Mouse (Mus musculus): ENCODE measurements around the gene Plcb1. TPM values are rescaled to one million over a fixed set of nuclear protein-coding genes. Genes with fewer than 3 reads are reported as not detected.

Gene Plcb1
- polyA plus RNA-seq, 1 experiment from 2014 or later = 7.5 TPM

DNA sequence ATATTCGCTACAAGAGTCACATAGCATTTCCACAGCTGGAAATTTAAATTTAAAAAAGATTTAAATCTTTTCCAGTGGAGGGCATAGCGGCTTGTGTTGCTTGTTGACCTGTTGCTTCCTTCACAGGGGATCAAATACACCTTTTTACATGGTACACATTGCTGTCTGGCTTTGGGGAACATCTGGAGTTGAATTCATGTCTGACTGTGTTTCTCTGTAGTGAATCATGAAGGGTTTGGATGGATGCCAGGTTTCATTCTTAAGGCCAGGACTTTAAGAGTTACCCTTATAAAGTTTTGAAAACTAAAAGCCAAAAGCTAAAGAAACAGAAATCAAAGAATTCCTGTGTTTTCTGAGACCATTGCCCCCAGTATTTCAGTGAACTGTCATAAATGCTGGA is 232.8 kb downstream of the Plcb1 start:
- WGBS = 85% methylated on average over 2 of the region's 2 CpGs
- Histone ChIP-seq H3K27ac (no peak overlapping the region), H3K4me3 (no peak overlapping the region), H3K4me1 (no peaks in the 10 kb centered on the region), H3K9me3 (no peaks in the 10 kb centered on the region), H3K27me3 (ENCODE audit: insufficient read depth, poor library complexity, severe bottlenecking) (no peaks in the 10 kb centered on the region), H3K36me3 (no peaks in the 10 kb centered on the region)
- no peak for DNase-seq (ENCODE audit: low spot score)

DNA sequence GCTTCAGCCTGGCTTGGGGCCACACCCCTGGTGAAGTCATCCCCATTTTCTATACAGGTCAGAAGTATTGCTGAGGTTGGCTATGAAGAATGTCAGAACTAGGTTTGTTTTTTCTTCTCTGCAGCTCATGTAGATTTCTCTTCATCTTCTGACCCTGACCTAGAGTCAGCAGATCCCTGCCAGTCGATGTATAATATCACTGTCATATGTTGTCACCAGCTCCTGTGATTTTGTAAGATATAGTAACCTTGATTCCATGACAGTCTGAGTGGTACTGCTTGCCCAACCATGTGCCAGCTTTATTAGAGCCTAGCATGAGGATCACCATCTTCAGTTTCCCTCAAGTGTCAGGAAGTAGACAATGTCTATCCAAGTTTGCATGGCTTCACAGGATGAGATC is 233.7 kb downstream of the Plcb1 start:
- no peak overlapping the region for H3K27ac ChIP-seq
- H3K27me3 ChIP-seq (ENCODE audit: insufficient read depth, poor library complexity, severe bottlenecking) = no peaks in the 10 kb centered on the region
- H3K9me3 ChIP-seq = no peaks in the 10 kb centered on the region
- 74% methylated on average over 1 of the region's 1 CpGs for WGBS
- no peak for DNase-seq (ENCODE audit: low spot score)
- no peaks in the 10 kb centered on the region for H3K36me3 ChIP-seq
- no peaks in the 10 kb centered on the region for H3K4me1 ChIP-seq
- no peak overlapping the region for H3K4me3 ChIP-seq

DNA sequence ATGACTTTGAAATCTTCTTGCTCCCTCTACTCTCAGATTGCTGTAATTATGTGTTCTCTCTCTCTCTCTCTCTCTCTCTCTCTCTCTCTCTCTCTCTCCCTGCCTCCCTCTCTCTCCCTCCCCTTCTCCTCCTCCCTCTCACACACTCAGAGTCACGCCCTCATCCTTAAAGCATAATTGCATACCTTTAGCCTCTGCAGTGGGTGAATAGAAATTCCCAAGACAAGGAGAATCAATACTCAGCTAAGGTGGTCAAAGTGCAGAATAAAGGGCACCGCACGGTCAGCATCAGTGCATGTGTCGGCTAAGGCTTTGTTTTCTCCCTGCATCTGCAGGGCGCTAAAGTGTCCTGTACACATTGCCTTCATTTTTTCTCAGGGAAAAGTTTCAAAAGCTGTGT is 243.4 kb downstream of the Plcb1 start:
- no peak overlapping the region for H3K4me3 ChIP-seq

DNA sequence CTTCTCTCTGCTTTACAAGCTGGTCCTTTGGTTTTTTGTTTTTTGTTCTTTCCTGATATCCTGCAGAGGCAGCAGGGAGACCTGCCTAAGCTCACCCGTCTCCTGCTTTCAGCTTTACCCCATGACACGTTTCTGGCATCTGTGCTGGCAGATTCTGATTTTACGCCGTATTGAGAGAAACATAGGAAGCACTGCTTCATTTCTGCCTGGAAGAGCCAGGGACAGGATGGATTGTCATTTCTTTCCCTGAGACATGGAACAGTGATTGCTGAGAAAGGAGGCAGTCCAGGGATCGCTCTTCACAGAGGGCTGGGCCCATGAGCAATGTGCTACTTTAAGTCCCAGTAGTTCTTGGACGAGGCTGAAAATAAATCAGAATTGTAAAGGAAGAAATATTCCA is 243.8 kb downstream of the Plcb1 start:
- Histone ChIP-seq H3K4me3 (no peak overlapping the region), H3K27ac (no peak overlapping the region), H3K27me3 (ENCODE audit: insufficient read depth, poor library complexity, severe bottlenecking) (no peaks in the 10 kb centered on the region), H3K9me3 (no peaks in the 10 kb centered on the region), H3K36me3 (no peaks in the 10 kb centered on the region), H3K4me1 (peaks cover 7% of the 10 kb centered on the region)
- no peak for DNase-seq (ENCODE audit: low spot score)
- whole genome bisulfite sequencing = 47% methylated on average over 6 of the region's 6 CpGs

More for the DNA sequence above, 243.4 kb downstream of the Plcb1 start:
- Histone ChIP-seq H3K9me3 (no peaks in the 10 kb centered on the region), H3K4me1 (peaks cover 7% of the 10 kb centered on the region), H3K27ac (no peak overlapping the region), H3K36me3 (no peaks in the 10 kb centered on the region), H3K27me3 (ENCODE audit: insufficient read depth, poor library complexity, severe bottlenecking) (no peaks in the 10 kb centered on the region)
- 71% methylated on average over 5 of the region's 5 CpGs for WGBS
- no peak for DNase-seq (ENCODE audit: low spot score)

DNA sequence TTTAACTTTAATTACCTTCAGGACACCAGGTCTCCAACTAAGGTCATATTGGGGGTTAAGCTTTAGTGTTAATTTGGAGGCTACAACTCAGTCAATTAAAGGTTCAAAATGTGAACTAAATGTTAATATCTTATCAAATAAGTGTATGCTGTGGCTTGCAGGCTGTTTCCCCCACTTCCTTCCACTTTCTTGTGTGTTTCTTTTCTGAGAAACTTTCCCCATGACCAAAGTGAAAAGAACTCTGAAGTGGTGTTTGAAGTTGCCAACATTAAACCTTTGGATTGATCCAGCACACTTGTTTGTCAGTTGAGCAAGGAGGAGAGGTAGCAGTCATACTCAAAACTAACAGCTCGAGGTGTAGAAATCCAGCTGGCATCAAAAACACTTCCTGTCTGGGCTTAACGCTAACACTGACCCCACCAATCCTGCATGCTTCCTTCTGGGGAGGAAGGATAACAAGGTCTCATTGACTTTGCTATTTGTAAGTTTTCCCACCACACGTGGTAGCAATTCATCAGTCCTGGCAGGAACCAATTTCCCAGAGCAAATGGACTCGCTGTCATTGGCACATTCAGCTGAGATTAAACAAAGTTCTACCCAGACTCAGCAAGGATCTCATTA is 249.9 kb downstream of the Plcb1 start:
- H3K9me3 ChIP-seq = no peaks in the 10 kb centered on the region
- DNase-seq (ENCODE audit: low spot score) = no peak
- 22% methylated on average over 4 of the region's 4 CpGs for WGBS
- no peaks in the 10 kb centered on the region for H3K36me3 ChIP-seq
- H3K27ac ChIP-seq = no peak overlapping the region
- no peak overlapping the region for H3K4me3 ChIP-seq
- peaks cover 6% of the 10 kb centered on the region; the same call in 1 of the 2 replicates for H3K4me1 ChIP-seq
- H3K27me3 ChIP-seq (ENCODE audit: insufficient read depth, poor library complexity, severe bottlenecking) = no peaks in the 10 kb centered on the region

DNA sequence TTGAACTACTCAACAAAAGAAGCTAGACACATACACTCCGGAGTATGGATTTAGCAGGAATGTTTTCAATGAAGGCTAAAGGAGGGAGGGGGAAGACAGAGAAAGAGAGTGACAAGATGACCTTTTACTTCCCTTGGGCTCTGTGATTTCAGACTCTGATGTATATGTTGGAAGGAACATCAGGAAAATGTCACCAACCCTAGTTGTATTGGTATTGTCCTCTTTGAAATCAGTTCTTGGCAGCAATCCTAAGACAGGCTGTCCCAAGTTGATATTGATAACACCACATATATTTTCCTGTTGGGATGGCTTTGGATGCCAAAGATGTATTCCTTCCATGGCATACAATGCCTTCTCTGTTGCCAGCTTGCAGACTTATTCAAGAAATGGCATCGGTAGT is 262.9 kb downstream of the Plcb1 start:
- WGBS = 75% methylated on average over 2 of the region's 2 CpGs
- Histone ChIP-seq H3K27ac (no peak overlapping the region), H3K4me3 (no peak overlapping the region), H3K36me3 (no peaks in the 10 kb centered on the region), H3K4me1 (no peaks in the 10 kb centered on the region), H3K9me3 (no peaks in the 10 kb centered on the region), H3K27me3 (ENCODE audit: insufficient read depth, poor library complexity, severe bottlenecking) (no peaks in the 10 kb centered on the region)
- DNase-seq (ENCODE audit: low spot score) = no peak

DNA sequence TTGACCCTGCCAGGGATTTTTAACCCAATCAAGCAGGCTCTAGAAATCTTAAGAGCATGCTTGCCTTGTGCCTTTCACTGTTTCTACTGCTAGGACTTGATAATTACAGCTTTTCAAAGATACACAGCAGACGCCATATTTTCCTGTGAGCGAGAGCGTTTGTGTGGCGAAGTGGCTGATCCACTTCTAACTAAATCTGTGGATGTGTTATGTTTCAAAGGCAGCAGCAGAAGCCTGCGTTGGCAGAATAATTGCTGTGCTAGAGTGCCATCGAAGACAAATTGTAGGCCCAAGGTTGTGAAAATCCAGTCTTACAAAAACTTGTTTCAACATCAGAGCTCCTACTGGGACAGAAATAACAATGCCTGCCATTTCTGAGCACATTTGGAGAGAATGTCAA is 263.4 kb downstream of the Plcb1 start:
- H3K4me3 ChIP-seq = no peak overlapping the region
- no peak for DNase-seq (ENCODE audit: low spot score)
- H3K27me3 ChIP-seq (ENCODE audit: insufficient read depth, poor library complexity, severe bottlenecking) = no peaks in the 10 kb centered on the region
- no peaks in the 10 kb centered on the region for H3K36me3 ChIP-seq
- no peaks in the 10 kb centered on the region for H3K9me3 ChIP-seq
- no peaks in the 10 kb centered on the region for H3K4me1 ChIP-seq
- H3K27ac ChIP-seq = no peak overlapping the region
- WGBS = 81% methylated on average over 6 of the region's 6 CpGs

DNA sequence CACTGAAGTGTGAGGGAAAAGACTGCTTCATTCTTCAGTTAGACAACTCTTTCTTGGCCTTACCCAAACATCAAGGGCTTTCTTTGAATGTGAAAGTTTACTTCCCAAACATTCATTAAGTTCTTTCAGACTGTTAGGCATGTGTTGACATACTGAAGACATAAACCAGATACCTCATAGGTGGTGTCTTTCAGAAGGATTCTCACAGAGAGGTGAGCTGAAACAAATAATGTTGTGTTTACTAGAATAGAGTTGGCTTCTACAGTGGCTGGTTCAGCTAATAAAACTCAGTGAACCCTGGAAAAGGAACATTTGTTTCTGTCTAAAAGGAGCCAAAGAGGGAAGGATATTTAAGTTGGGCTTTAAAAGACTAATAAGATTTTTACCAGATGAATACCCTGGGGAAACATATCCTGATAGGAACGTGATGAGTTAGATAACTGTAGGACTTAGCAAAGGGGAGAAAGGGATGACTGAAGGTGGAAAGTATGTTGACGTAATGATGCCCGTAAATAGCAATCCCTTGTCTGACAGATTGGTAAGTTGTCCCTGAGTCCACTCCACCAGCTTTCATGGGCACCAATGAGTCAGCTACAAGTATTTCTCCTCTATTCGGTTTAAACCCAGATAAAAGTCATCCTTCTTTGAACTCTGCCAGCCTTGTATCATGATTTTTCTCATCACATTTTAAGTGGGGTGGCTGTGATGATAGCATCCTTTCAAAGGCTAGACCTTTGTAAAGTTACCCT is 265.8 kb downstream of the Plcb1 start:
- H3K4me1 ChIP-seq = no peaks in the 10 kb centered on the region
- no peaks in the 10 kb centered on the region for H3K36me3 ChIP-seq
- H3K9me3 ChIP-seq = no peaks in the 10 kb centered on the region
- 43% methylated on average over 4 of the region's 4 CpGs for WGBS
- no peaks in the 10 kb centered on the region for H3K27me3 ChIP-seq (ENCODE audit: insufficient read depth, poor library complexity, severe bottlenecking)
- no peak overlapping the region for H3K27ac ChIP-seq
- no peak for DNase-seq (ENCODE audit: low spot score)
- H3K4me3 ChIP-seq = no peak overlapping the region

DNA sequence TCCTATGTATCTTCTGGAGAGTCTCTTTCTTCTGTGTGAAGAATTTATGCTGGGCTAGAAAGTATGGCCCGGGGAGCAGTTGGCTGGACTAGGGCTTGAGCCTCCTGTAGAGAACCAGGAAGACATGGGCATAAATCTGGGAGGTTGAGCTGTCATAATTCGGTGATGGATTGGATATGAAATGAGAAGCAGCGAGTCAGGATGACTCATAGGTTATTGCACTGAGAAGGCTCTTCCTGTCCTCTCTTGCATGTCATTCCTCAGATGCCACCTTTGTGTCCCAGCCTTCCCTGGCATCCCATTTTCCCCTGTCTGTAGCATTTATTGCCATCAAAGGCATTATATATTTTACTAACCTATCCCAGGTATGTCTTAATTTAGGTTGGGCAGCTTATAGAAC is 267.5 kb downstream of the Plcb1 start:
- H3K9me3 ChIP-seq = no peaks in the 10 kb centered on the region
- H3K27me3 ChIP-seq (ENCODE audit: insufficient read depth, poor library complexity, severe bottlenecking) = no peaks in the 10 kb centered on the region
- no peaks in the 10 kb centered on the region for H3K36me3 ChIP-seq
- 84% methylated on average over 3 of the region's 3 CpGs for WGBS
- H3K4me1 ChIP-seq = no peaks in the 10 kb centered on the region
- H3K4me3 ChIP-seq = no peak overlapping the region
- DNase-seq (ENCODE audit: low spot score) = no peak
- no peak overlapping the region for H3K27ac ChIP-seq

DNA sequence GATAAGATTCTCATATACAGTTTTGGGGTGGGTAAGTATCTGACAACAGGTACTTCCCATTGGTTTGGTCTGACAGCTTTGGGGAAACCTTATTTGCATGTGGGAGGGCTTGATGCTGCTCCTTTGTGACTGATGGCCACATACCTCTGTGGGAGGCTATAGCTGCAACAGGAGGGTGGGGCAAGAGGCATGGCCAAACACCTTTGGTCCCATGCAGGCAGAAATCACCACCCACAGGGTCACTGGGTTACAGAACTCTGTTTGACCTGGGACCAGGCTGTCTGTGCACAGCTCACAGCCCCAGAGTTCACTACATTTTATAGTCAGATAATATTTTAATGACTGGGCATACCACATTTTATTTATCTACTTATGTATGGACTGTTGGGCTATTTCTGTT is 281.6 kb downstream of the Plcb1 start:
- Histone ChIP-seq H3K4me3 (no peak overlapping the region), H3K36me3 (no peaks in the 10 kb centered on the region), H3K9me3 (no peaks in the 10 kb centered on the region), H3K27ac (no peak overlapping the region), H3K27me3 (ENCODE audit: insufficient read depth, poor library complexity, severe bottlenecking) (no peaks in the 10 kb centered on the region), H3K4me1 (no peaks in the 10 kb centered on the region)
- DNase-seq (ENCODE audit: low spot score) = no peak

DNA sequence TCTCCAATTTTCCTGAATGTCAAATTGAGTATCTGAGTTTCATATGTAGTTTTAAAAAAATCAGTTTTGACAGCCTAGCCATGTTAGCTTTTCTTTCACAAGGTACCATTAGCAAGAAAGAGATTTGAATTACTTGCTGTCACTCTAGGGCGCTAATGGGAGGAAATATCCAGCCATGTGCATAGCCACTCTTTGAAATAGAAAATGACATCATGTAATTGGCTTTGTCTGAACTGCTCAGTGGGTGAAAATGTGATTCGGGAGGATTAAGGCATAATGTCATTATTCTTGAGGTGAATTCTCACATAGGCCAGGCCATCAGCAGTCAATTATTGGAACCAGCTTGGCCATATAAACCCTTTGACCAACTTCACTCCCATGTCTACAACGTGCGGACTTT is 285.5 kb downstream of the Plcb1 start:
- Histone ChIP-seq H3K27me3 (ENCODE audit: insufficient read depth, poor library complexity, severe bottlenecking) (no peaks in the 10 kb centered on the region), H3K4me3 (no peak overlapping the region), H3K9me3 (no peaks in the 10 kb centered on the region), H3K4me1 (no peaks in the 10 kb centered on the region), H3K36me3 (no peaks in the 10 kb centered on the region), H3K27ac (no peak overlapping the region)
- 81% methylated on average over 4 of the region's 4 CpGs for WGBS
- no peak for DNase-seq (ENCODE audit: low spot score)

DNA sequence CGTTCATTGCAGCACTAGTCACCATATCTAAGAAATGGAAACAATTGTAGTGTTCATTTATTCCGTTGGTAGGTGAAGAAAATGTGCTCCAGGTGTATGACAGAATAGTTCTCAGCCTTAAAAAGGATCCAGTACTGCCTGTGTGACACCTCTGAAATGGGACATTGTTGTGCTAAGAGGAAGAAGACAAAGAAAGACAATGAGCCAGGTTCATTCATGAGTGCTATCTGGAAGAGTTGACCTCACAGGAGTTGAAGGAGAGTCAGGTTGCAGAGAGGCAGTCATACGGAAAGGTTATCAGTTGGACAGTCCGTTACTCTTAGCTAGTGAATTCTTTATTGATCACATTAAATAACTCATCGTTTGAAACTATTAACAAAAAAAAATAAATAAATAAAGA is 286.6 kb downstream of the Plcb1 start:
- no peaks in the 10 kb centered on the region for H3K27me3 ChIP-seq (ENCODE audit: insufficient read depth, poor library complexity, severe bottlenecking)
- no peaks in the 10 kb centered on the region for H3K4me1 ChIP-seq
- no peaks in the 10 kb centered on the region for H3K9me3 ChIP-seq
- WGBS = 74% methylated on average over 5 of the region's 5 CpGs
- no peak overlapping the region for H3K4me3 ChIP-seq
- no peak overlapping the region for H3K27ac ChIP-seq
- no peaks in the 10 kb centered on the region for H3K36me3 ChIP-seq
- DNase-seq (ENCODE audit: low spot score) = no peak

DNA sequence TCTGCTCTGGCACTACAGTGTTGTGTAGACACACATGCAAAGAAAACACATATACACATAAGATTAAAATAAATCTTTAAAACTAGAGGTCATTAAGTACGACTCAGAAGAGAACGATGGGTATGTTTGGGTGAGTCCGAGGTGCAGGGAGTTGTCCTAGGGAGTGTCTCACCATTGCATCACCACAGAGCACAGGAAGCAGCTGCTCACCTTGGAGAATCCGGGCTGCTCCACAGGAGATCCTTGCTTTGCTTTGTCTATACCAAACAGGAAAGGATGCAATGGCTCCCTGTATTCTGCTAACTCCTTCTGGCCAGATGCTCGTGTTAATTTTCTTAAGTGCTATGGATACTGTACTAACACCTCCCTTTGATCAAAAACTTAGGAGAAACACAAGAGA is 287.1 kb downstream of the Plcb1 start:
- Histone ChIP-seq H3K4me1 (no peaks in the 10 kb centered on the region), H3K27me3 (ENCODE audit: insufficient read depth, poor library complexity, severe bottlenecking) (no peaks in the 10 kb centered on the region), H3K4me3 (no peak overlapping the region), H3K9me3 (no peaks in the 10 kb centered on the region), H3K36me3 (no peaks in the 10 kb centered on the region), H3K27ac (no peak overlapping the region)
- 82% methylated on average over 5 of the region's 5 CpGs for WGBS
- no peak for DNase-seq (ENCODE audit: low spot score)

DNA sequence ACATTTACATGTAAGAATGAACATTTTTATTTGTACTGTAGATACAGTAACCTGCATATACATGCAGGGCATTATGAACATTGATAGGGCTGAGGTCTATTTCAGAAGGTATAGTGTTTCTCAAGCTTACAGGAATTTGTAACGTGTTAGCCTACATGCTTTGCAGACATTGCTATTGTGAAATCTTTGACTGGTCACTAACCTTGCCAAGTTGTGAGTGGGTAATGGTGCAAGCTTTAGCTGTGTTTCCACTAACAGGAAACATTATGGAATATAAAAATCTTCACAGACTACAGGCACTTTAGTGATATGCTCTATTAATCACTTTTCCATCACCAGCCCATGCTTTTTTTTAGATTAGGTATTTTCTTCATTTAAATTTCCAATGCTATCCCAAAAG is 289.5 kb downstream of the Plcb1 start:
- DNase-seq (ENCODE audit: low spot score) = no peak
- Histone ChIP-seq H3K27me3 (ENCODE audit: insufficient read depth, poor library complexity, severe bottlenecking) (no peaks in the 10 kb centered on the region), H3K27ac (no peak overlapping the region), H3K36me3 (no peaks in the 10 kb centered on the region), H3K4me1 (no peaks in the 10 kb centered on the region), H3K4me3 (no peak overlapping the region), H3K9me3 (no peaks in the 10 kb centered on the region)
- 74% methylated on average over 1 of the region's 1 CpGs for WGBS
